Mouse (Mus musculus): ENCODE measurements at regions not wholly inside any gene's neighbourhood (a gene's known extent, or its start where the extent isn't known, plus 50 kb on each side); places are given as distances from the start of the nearest gene placed in this dataset.

GRCm38 (mm10) chr4:122025866-122026265 is 404.0 kb upstream of the Gm12887 start:
- DNase-seq (ENCODE audit: low spot score in 2 of 2): no peak

GRCm38 (mm10) chr4:122022854-122023253 is 401.0 kb upstream of the Gm12887 start:
- no peak for DNase-seq (ENCODE audit: low spot score in 2 of 2)

GRCm38 (mm10) chr4:122008938-122009459 is 387.1 kb upstream of the Gm12887 start:
- peak; percentile 16 to 25 for DNase-seq (ENCODE audit: low spot score in 2 of 2)

- no peak for DNase-seq (ENCODE audit: low spot score in 2 of 2)
Measured at GRCm38 (mm10) chr4:122008168-122008839, 386.4 kb upstream of the Gm12887 start.

GRCm38 (mm10) chr4:121986741-121987140 is 364.8 kb upstream of the Gm12887 start:
- no peak for DNase-seq (ENCODE audit: low spot score in 2 of 2)

GRCm38 (mm10) chr4:121985371-121985770 is 363.5 kb upstream of the Gm12887 start:
- DNase-seq (ENCODE audit: low spot score in 2 of 2): no peak

- DNase-seq (ENCODE audit: low spot score in 2 of 2): no peak
Measured at GRCm38 (mm10) chr4:121975831-121976230, 353.9 kb upstream of the Gm12887 start.

Measured in right cerebral cortex, postnatal 10 days (tissue).